Mouse (Mus musculus): ENCODE results near the gene Atp1a4.

Atp1a4 gene

DNA sequence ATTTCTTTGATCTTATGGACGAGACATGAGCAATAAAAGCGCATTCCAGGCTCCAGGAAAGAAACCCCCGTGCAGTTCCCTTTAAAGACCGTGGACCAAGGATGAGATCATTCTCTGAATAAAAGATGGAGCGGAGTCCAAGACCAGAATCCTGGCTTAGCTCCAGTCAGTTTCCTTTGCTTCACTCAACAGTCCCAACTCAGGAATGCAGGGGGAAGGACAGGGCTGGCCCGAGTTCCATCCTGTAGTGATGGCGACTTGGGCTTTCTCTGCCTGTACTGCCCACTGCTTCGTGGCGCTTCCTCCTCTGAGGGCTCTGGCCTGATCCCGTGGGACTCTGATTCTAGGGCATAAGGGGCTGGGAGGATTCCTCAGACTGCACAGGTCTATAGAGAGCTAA lies 37.8 kb downstream of the Atp1a4 start:
- Histone ChIP-seq H3K36me3 (ENCODE audit: insufficient read depth, low read length) (no peaks in the 10 kb centered on the region; the same call in 1 of the 2 replicates), H3K4me1 (replicated peaks; ENCODE audit: low read depth, low read length) (peaks cover 47% of the 10 kb centered on the region), H3K4me3 (replicated peaks; ENCODE audit: low read length) (no peak overlapping the region), H3K9me3 (ENCODE audit: low read length) (no peaks in the 10 kb centered on the region), H3K27me3 (ENCODE audit: insufficient read depth, low read length) (peaks cover 5% of the 10 kb centered on the region; the same call in 1 of the 2 replicates)
- TF ChIP-seq POU5F1 (IDR thresholded peaks at IDR 0.05; ENCODE audit: borderline replicate concordance, low read length) = no peak
- no peak for TF ChIP-seq NANOG (IDR thresholded peaks at IDR 0.05; ENCODE audit: borderline replicate concordance, low read length)
- no peak for TF ChIP-seq CTCF (conservative IDR thresholded peaks at IDR 0.05; ENCODE audit: low read length)

DNA sequence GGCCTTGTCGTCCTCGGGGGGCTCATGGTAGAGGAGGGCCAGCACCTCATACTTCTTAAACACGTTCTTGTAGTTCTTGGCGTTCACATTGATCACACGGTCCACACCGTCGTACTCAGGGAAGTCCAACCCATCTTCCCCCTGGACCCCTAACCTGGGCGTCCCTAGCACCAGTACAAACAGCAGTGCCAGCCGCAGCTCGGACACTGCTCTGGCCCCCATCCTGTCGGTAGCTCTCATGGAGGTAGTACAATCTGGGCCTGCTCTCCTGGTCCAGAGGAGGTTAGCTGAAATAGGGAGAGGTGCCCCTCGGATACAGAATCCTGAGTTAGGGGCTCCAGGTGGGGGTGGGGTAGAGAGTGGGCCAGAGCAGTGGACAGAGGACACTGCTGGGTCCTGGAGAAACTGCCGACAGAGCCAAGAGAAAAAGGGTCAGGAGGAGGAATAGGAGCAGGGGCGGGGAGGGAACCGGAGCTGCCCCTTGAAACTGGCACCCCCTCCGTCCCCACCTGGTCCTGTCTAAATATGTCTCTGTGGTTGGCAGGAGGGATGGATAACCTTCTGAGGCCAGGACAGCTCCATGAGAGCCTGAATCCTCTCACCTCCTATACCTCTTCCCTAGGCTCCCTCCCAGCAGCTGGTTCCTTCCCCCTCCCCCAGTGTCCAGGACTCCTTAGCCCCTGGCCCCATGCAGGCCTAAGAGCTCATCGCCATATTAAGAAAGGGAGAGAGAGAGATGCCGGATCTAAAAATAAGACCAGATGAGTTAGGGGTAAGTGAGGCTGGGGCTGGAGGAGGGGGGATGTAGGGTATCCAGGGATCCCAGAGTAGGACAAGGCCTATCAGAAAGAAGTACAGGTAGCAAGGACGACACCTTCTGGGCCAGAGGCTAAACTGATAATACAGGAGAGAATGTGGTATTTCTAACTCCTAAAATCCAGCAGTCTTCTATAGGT lies 38.5 kb downstream of the Atp1a4 start, which contains the start of gene Casq1:
Casq1 (minus strand) TSS at position 418 of the 956 bp plus-strand sequence.
- no peaks in the 10 kb centered on the region; the same call in 1 of the 2 replicates for H3K36me3 ChIP-seq (ENCODE audit: insufficient read depth, low read length)
- TF ChIP-seq POU5F1 (IDR thresholded peaks at IDR 0.05; ENCODE audit: borderline replicate concordance, low read length) (no peak), NANOG (IDR thresholded peaks at IDR 0.05; ENCODE audit: borderline replicate concordance, low read length) (no peak), CTCF (conservative IDR thresholded peaks at IDR 0.05; ENCODE audit: low read length) (no peak)
- no peaks in the 10 kb centered on the region for H3K9me3 ChIP-seq (ENCODE audit: low read length)
- peaks cover 5% of the 10 kb centered on the region; the same call in 1 of the 2 replicates for H3K27me3 ChIP-seq (ENCODE audit: insufficient read depth, low read length)
- peak within 1 kb of the TSS; percentile 54 for H3K4me3 ChIP-seq (replicated peaks; ENCODE audit: low read length)
- H3K4me1 ChIP-seq (replicated peaks; ENCODE audit: low read depth, low read length) = peaks cover 53% of the 10 kb centered on the region

GRCm38 (mm10) chr1:172218164-172218910 lies 39.9 kb downstream of the Atp1a4 start:
- no peaks in the 10 kb centered on the region for H3K9me3 ChIP-seq (ENCODE audit: low read length)
- H3K27me3 ChIP-seq (ENCODE audit: insufficient read depth, low read length) = peaks cover 5% of the 10 kb centered on the region; the same call in 1 of the 2 replicates
- peaks cover 67% of the 10 kb centered on the region for H3K4me1 ChIP-seq (replicated peaks; ENCODE audit: low read depth, low read length)
- TF ChIP-seq POU5F1 (IDR thresholded peaks at IDR 0.05; ENCODE audit: borderline replicate concordance, low read length) (no peak), CTCF (conservative IDR thresholded peaks at IDR 0.05; ENCODE audit: low read length) (no peak), NANOG (IDR thresholded peaks at IDR 0.05; ENCODE audit: borderline replicate concordance, low read length) (no peak)
- H3K4me3 ChIP-seq (replicated peaks; ENCODE audit: low read length) = peak overlapping the region; percentile 54
- H3K36me3 ChIP-seq (ENCODE audit: insufficient read depth, low read length) = no peaks in the 10 kb centered on the region; the same call in 1 of the 2 replicates

DNA sequence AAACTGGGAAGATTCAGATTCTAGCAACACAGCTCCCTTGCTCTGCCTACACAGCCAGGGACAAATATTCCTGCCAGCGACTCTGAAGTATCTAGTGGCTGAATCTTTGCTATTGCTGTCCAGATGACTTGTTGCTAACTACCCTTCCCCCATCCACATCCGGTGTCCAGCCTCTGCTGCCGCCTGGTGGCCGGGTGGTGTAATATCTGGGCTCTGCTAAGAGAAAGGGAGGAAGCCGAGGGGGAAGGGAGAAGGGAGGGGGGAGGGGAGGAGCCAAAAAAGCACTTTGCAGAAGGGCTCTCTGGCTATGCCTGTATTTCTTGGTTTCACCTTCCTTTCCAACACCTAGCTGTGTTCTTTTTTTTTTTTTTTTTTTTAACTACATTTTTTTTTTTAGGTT lies 41.1 kb downstream of the Atp1a4 start:
- TF ChIP-seq CTCF (conservative IDR thresholded peaks at IDR 0.05; ENCODE audit: low read length) (peak; percentile 94), NANOG (IDR thresholded peaks at IDR 0.05; ENCODE audit: borderline replicate concordance, low read length) (no peak)
- Histone ChIP-seq H3K4me3 (replicated peaks; ENCODE audit: low read length) (peak overlapping the region; percentile 60), H3K36me3 (ENCODE audit: insufficient read depth, low read length) (no peaks in the 10 kb centered on the region), H3K27me3 (ENCODE audit: insufficient read depth, low read length) (peaks cover 5% of the 10 kb centered on the region; the same call in 1 of the 2 replicates), H3K4me1 (replicated peaks; ENCODE audit: low read depth, low read length) (peaks cover 79% of the 10 kb centered on the region), H3K9me3 (ENCODE audit: low read length) (no peaks in the 10 kb centered on the region)

DNA sequence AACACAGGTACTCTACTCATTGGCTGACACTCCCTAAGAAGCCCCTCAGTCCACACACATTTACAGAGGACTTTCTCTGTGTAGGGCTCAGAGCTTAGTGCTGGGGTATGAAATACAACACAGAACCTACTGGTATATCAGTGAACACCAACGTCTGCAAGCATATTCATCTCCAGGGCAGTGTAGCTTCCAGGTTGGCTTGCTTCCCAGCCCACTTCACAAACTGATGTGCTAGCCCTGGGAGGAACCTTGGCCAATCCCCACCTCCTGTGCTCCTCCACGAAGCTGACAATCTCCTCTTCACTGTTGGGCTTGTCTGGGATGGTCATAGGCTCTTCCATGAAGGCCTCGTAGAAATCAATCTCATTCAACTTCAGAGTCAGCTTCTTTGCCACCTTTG lies 43.5 kb downstream of the Atp1a4 start:
- Histone ChIP-seq H3K36me3 (ENCODE audit: insufficient read depth, low read length) (peaks cover 1% of the 10 kb centered on the region; the same call in 1 of the 2 replicates), H3K9me3 (ENCODE audit: low read length) (no peaks in the 10 kb centered on the region), H3K4me3 (replicated peaks; ENCODE audit: low read length) (no peak overlapping the region), H3K27me3 (ENCODE audit: insufficient read depth, low read length) (peaks cover 1% of the 10 kb centered on the region; the same call in 1 of the 2 replicates), H3K4me1 (replicated peaks; ENCODE audit: low read depth, low read length) (peaks cover 87% of the 10 kb centered on the region)
- no peak for TF ChIP-seq NANOG (IDR thresholded peaks at IDR 0.05; ENCODE audit: borderline replicate concordance, low read length)

DNA sequence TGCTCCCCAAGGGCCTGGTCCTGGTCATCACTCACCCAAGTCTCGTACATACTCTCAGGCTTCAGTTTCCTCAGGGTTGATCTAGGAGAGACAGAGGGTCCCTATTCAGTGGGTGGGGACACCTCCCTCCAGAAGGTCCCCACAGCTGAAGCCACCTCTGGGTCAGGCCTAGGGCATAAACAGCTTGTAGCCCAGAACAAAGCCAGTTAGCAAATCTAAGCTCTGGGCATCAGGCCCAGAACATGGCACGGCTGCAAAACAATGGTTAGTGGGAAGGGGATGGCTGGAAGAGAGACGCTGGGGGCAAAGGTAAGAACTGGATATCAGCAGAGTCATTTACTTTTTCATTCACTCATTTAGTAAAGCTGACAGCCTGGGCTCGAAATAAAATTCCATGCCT lies 44.4 kb downstream of the Atp1a4 start:
- H3K9me3 ChIP-seq (ENCODE audit: low read length) = no peaks in the 10 kb centered on the region
- H3K27me3 ChIP-seq (ENCODE audit: insufficient read depth, low read length) = no peaks in the 10 kb centered on the region
- peak overlapping the region; percentile 27; the same call in 1 of the 2 replicates for H3K4me3 ChIP-seq (replicated peaks; ENCODE audit: low read length)
- TF ChIP-seq POU5F1 (IDR thresholded peaks at IDR 0.05; ENCODE audit: borderline replicate concordance, low read length) (no peak), CTCF (conservative IDR thresholded peaks at IDR 0.05; ENCODE audit: low read length) (no peak), NANOG (IDR thresholded peaks at IDR 0.05; ENCODE audit: borderline replicate concordance, low read length) (no peak)
- H3K4me1 ChIP-seq (replicated peaks; ENCODE audit: low read depth, low read length) = peaks cover 82% of the 10 kb centered on the region
- peaks cover 3% of the 10 kb centered on the region; the same call in 1 of the 2 replicates for H3K36me3 ChIP-seq (ENCODE audit: insufficient read depth, low read length)

DNA sequence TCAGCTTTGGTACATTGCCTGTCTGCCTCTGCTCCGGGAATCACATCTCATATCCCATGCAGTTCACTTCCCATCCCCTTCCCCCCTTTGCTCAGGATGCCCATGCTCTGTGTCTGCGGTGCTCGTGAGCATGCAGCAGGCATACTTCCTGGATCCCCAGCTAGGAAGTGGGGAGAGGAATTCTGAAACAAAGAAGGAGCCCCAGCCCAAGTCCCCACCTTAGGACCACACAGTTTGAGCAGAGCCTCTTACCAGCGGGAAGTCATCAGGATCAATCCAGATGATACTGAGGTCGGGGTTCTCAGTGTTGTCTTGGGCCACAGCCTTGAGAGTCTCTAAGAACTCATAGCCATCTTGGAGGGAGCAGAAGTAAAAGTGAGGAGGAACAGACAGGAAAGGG lies 45.4 kb downstream of the Atp1a4 start:
- TF ChIP-seq CTCF (conservative IDR thresholded peaks at IDR 0.05; ENCODE audit: low read length) = no peak
- no peak for TF ChIP-seq POU5F1 (IDR thresholded peaks at IDR 0.05; ENCODE audit: borderline replicate concordance, low read length)
- TF ChIP-seq NANOG (IDR thresholded peaks at IDR 0.05; ENCODE audit: borderline replicate concordance, low read length) = no peak
- H3K36me3 ChIP-seq (ENCODE audit: insufficient read depth, low read length) = peaks cover 3% of the 10 kb centered on the region; the same call in 1 of the 2 replicates
- H3K4me1 ChIP-seq (replicated peaks; ENCODE audit: low read depth, low read length) = peaks cover 72% of the 10 kb centered on the region
- peak overlapping the region; percentile 27; the same call in 1 of the 2 replicates for H3K4me3 ChIP-seq (replicated peaks; ENCODE audit: low read length)
- no peaks in the 10 kb centered on the region for H3K27me3 ChIP-seq (ENCODE audit: insufficient read depth, low read length)
- no peaks in the 10 kb centered on the region for H3K9me3 ChIP-seq (ENCODE audit: low read length)

DNA sequence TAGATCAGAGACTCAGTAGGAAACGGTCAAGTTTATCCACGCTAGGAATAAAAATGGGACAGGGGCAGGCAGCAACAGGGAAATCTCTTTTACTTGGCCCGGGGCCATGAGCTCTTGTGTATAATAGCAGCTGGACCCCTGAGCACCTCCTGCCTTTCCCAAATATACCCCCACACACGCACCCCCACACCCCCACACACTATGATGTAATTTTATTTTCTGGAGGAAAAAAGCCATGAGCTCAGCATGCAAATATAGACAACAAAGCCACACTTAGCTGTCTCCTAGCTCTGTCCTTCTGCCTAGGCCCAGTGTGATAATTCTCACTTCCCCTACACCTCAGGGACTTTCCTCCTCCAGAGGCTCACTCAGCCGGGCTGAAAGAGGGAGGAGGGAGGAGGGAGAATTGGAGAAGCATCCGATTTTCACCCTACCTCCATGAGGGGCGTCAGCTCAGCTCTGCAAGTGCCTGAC lies 51.1 kb downstream of the Atp1a4 start:
- no peak for TF ChIP-seq NANOG (IDR thresholded peaks at IDR 0.05; ENCODE audit: borderline replicate concordance, low read length)
- no peak for TF ChIP-seq POU5F1 (IDR thresholded peaks at IDR 0.05; ENCODE audit: borderline replicate concordance, low read length)
- TF ChIP-seq CTCF (conservative IDR thresholded peaks at IDR 0.05; ENCODE audit: low read length) = no peak
- Histone ChIP-seq H3K4me3 (replicated peaks; ENCODE audit: low read length) (no peak overlapping the region), H3K27me3 (ENCODE audit: insufficient read depth, low read length) (peaks cover 6% of the 10 kb centered on the region), H3K4me1 (replicated peaks; ENCODE audit: low read depth, low read length) (peaks cover 74% of the 10 kb centered on the region), H3K9me3 (ENCODE audit: low read length) (no peaks in the 10 kb centered on the region), H3K36me3 (ENCODE audit: insufficient read depth, low read length) (peaks cover 5% of the 10 kb centered on the region)
